Mouse (Mus musculus): ENCODE measurements around the gene Ldlrad1.
A peak's percentile ranks its signal among the peaks of the same experiment; 100 is the strongest.

The Ldlrad1 gene

GRCm38 (mm10) chr4:107253125-107254091, 44.4 kb downstream of the Ldlrad1 start, which contains the start of the genes Lrrc42 and Hspb11:
Gene Lrrc42, minus strand, starts transcription at chr4:107253532.
Gene Hspb11, plus strand, starts transcription at chr4:107253593.
- peak; percentile 40 for DNase-seq (ENCODE audit: extremely low read depth, low read depth, low spot score)

DNA sequence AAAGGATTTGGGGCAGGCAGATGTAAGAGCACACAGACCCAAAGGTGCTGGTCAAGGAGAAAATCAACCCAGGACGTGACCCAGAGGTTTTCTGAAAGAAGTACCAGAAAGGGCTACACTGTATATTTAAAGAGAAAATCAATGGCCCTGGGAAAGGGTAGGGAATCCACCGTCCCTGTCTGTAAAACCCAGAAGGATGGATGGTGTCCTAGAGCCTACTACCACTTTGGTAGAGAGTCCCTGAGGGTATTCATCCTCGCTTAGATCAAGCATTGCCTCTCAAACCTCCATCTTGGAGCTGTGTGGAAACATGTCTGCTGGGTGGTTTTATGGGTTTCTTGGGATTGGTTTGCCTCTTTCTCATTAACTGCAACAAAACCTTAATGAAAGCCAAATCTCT, 45.4 kb downstream of the Ldlrad1 start:
- DNase-seq (ENCODE audit: extremely low read depth, low read depth, low spot score), result no peak

DNA sequence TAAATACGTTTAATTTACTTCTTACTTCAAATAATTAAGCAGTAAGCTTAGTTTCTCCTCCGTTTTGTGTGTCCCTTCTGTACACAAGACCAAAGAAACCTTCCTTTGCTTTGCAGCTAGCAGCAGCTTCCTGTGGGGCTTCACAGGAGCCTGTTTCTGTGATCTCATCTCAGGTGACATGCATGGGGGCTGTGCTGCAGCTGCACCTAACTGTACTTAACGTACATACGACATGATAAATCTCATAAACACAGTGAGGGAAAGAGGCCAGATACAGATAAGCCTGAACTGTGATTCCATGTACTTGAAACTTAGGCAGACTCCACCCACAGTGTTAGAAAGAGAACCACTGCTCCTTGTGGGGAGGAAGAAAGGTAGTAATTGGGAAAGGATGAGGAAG, 51.0 kb downstream of the Ldlrad1 start:
- no peak for DNase-seq (ENCODE audit: extremely low read depth, low read depth, low spot score)
